Mouse (Mus musculus) embryo, embryonic 11.5 days (tissue): ENCODE measurements around the gene Asic4.
A peak's percentile ranks its signal among the peaks of the same experiment; 100 is the strongest.

Experiments
- DNase-seq: peaks from one replicate; pipeline ENCODE4 v3.0.0-alpha.2; 2012; ENCODE audit warnings: low read depth, low spot score

Asic4 gene

GRCm38 (mm10) chr1:75463652-75464204 is 13.5 kb downstream of the Asic4 start:
- DNase-seq: no peak

- peak; percentile 79 for DNase-seq
Observed at GRCm38 (mm10) chr1:75467215-75467927, 17.1 kb downstream of the Asic4 start.

GRCm38 (mm10) chr1:75469287-75469825 is 19.1 kb downstream of the Asic4 start:
- no peak for DNase-seq

- no peak for DNase-seq
Observed at GRCm38 (mm10) chr1:75476441-75476840, 26.2 kb downstream of the Asic4 start.

GRCm38 (mm10) chr1:75477264-75477965 is 27.2 kb downstream of the Asic4 start:
- DNase-seq: no peak

GRCm38 (mm10) chr1:75477966-75478290 is 27.7 kb downstream of the Asic4 start:
- DNase-seq: no peak

GRCm38 (mm10) chr1:75478497-75478896 is 28.3 kb downstream of the Asic4 start:
- no peak for DNase-seq

GRCm38 (mm10) chr1:75478916-75479634 is 28.8 kb downstream of the Asic4 start, which contains the start of the genes Chpf and Tmem198:
Gene Chpf (minus strand): TSS chr1:75479307.
Gene Tmem198 (plus strand): TSS chr1:75479532.
- peak; percentile 96 for DNase-seq

- DNase-seq: no peak
Observed at GRCm38 (mm10) chr1:75479635-75479989, 29.4 kb downstream of the Asic4 start.

GRCm38 (mm10) chr1:75480036-75480435 is 29.8 kb downstream of the Asic4 start:
- no peak for DNase-seq

- no peak for DNase-seq
Observed at GRCm38 (mm10) chr1:75480735-75481134, 30.5 kb downstream of the Asic4 start.

- DNase-seq: no peak
Observed at GRCm38 (mm10) chr1:75486561-75486960, 36.3 kb downstream of the Asic4 start.

GRCm38 (mm10) chr1:75487040-75487404 is 36.8 kb downstream of the Asic4 start:
- no peak for DNase-seq

GRCm38 (mm10) chr1:75487405-75488161 is 37.3 kb downstream of the Asic4 start:
- peak; percentile 67 for DNase-seq

GRCm38 (mm10) chr1:75490785-75491551 is 40.7 kb downstream of the Asic4 start:
- DNase-seq: no peak

GRCm38 (mm10) chr1:75492579-75493170 is 42.4 kb downstream of the Asic4 start:
- no peak for DNase-seq

- peak; percentile 40 for DNase-seq
Observed at GRCm38 (mm10) chr1:75494878-75495548, 44.8 kb downstream of the Asic4 start.

GRCm38 (mm10) chr1:75498897-75499296 is 48.7 kb downstream of the Asic4 start:
- DNase-seq: no peak

- no peak for DNase-seq
Observed at GRCm38 (mm10) chr1:75499441-75499840, 49.2 kb downstream of the Asic4 start.

- DNase-seq: no peak
Observed at GRCm38 (mm10) chr1:75501905-75502304, 51.7 kb downstream of the Asic4 start.
